Mouse (Mus musculus) heart, embryonic 11.5 days (tissue): ENCODE measurements around the gene Babam1. TPM values are rescaled to one million over a fixed set of nuclear protein-coding genes. Genes with fewer than 3 reads are reported as not detected.

ENCODE experiments used
- ATAC-seq: fragments of 200-750 bp; cut with Nextera tagmentation; replicated peaks from 2 replicates; pipeline ENCODE4 v1.8.0; 2017; ENCODE audit warnings: moderate library complexity; ENCODE audit not compliant: insufficient number of reproducible peaks, low FRiP score, low TSS enrichment
- H3K27ac ChIP-seq: fragments of 300-500 bp; sonication (generic); 2 replicates; pipeline ENCODE4 v1.5.1; 2014; ENCODE audit warnings: mild to moderate bottlenecking, low read depth, low read length
- H3K27me3 ChIP-seq: fragments of 300-500 bp; sonication (generic); 2 replicates; pipeline ENCODE4 v1.6.1; 2014; ENCODE audit warnings: mild to moderate bottlenecking, low read length, mixed read lengths; ENCODE audit not compliant: control insufficient read depth, insufficient read depth
- H3K36me3 ChIP-seq: fragments of 300-500 bp; sonication (generic); 2 replicates; pipeline ENCODE4 v1.6.1; 2014; ENCODE audit warnings: mild to moderate bottlenecking, low read length, moderate library complexity, mixed read lengths; ENCODE audit not compliant: control insufficient read depth, insufficient read depth
- H3K4me1 ChIP-seq: fragments of 300-500 bp; sonication (generic); 2 replicates; pipeline ENCODE4 v1.6.1; 2014; ENCODE audit warnings: low read length; ENCODE audit not compliant: control insufficient read depth, insufficient read depth
- H3K4me2 ChIP-seq: fragments of 300-500 bp; sonication (generic); 2 replicates; pipeline ENCODE4 v1.6.1; 2014; ENCODE audit warnings: mild to moderate bottlenecking, moderate library complexity
- H3K4me3 ChIP-seq: fragments of 300-500 bp; sonication (generic); 2 replicates; pipeline ENCODE4 v1.5.1; 2014; ENCODE audit warnings: low read depth, low read length
- H3K9ac ChIP-seq: fragments of 300-500 bp; sonication (generic); 2 replicates; pipeline ENCODE4 v1.6.1; 2014; ENCODE audit warnings: mild to moderate bottlenecking, low read depth, low read length, moderate library complexity
- H3K9me3 ChIP-seq: fragments of 300-500 bp; sonication (generic); replicated peaks from 2 replicates; pipeline ENCODE4 v1.6.1; 2016; ENCODE audit warnings: low read length; ENCODE audit not compliant: control insufficient read depth
- WGBS: fragments of 180-500 bp; shearing (Covaris S2); extraction: QIAGEN DNeasy Blood & Tissue Kit; methylation state at CpG from one replicate; pipeline ENCODE4 v1.1.7; 2014; ENCODE audit not compliant: insufficient replicate concordance; 5-methylcytosine and 5-hydroxymethylcytosine counted together
- polyA plus RNA-seq: library from polyadenylated mRNA; unstranded; fragments of >200 nt; fragmentation: Nextera tagmentation; extraction: Ambion mirVana; gene quantifications from 2 replicates; pipeline ENCODE4 v1.2.1, GENCODE M21; 2014

Babam1 gene
- polyA plus RNA-seq, 1 experiment from 2014 or later, result 89.6 TPM

GRCm38 (mm10) chr8:71452669-71453068, 56.0 kb downstream of the Babam1 start:
- WGBS, result 49% methylated on average over 2 of the region's 2 CpGs
- H3K36me3 ChIP-seq, result no peaks in the 10 kb centered on the region
- H3K4me1 ChIP-seq, result no peaks in the 10 kb centered on the region
- H3K4me2 ChIP-seq, result no peak overlapping the region
- no peaks in the 10 kb centered on the region for H3K9me3 ChIP-seq
- ATAC-seq, result no peak
- H3K27me3 ChIP-seq, result peaks cover 4% of the 10 kb centered on the region; the same call in 1 of the 2 replicates
- H3K4me3 ChIP-seq, result no peak overlapping the region
- no peak overlapping the region for H3K9ac ChIP-seq
- H3K27ac ChIP-seq, result no peak overlapping the region

Other genes starting within 250 kb of the Babam1 start
- 15.1 and 23.3 TPM in 2 replicates for gene Myo9b, start 124.1 kb upstream of the Babam1 start, polyA plus RNA-seq
- 113 and 116 TPM in 2 replicates for gene Haus8, start 123.9 kb upstream of the Babam1 start, polyA plus RNA-seq
- gene Use1, start 30.0 kb upstream of the Babam1 start, polyA plus RNA-seq, result 73.3 and 80.7 TPM in 2 replicates
- 2.7 and 2.9 TPM in 2 replicates for gene Ocel1, start 25.6 kb upstream of the Babam1 start, polyA plus RNA-seq
- 45.7 and 47.2 TPM in 2 replicates for gene Nr2f6, start 14.9 kb upstream of the Babam1 start, polyA plus RNA-seq
- gene Ushbp1, start 1.1 kb upstream of the Babam1 start, polyA plus RNA-seq, result 3.0 and 4.3 TPM in 2 replicates
- 21.2 and 23.0 TPM in 2 replicates for gene Ankle1, start 9.1 kb downstream of the Babam1 start, polyA plus RNA-seq
- 17.0 and 20.4 TPM in 2 replicates for gene Abhd8, start 66.8 kb downstream of the Babam1 start, polyA plus RNA-seq
- gene Mrpl34, start 68.1 kb downstream of the Babam1 start, polyA plus RNA-seq, result 163 and 169 TPM in 2 replicates
- 95.9 and 102 TPM in 2 replicates for gene Dda1, start 72.3 kb downstream of the Babam1 start, polyA plus RNA-seq
- gene Ano8, start 89.1 kb downstream of the Babam1 start, polyA plus RNA-seq, result 0.90 and 1.4 TPM in 2 replicates
- gene Gtpbp3, start 91.2 kb downstream of the Babam1 start, polyA plus RNA-seq, result 4.8 and 5.3 TPM in 2 replicates
- gene Plvap, start 114.9 kb downstream of the Babam1 start, polyA plus RNA-seq, result 148 and 170 TPM in 2 replicates
- gene Ccdc194, start 128.8 kb downstream of the Babam1 start, polyA plus RNA-seq, result 0.55 and 1.3 TPM in 2 replicates
- 4.2 and 17.4 TPM in 2 replicates for gene Bst2, start 140.6 kb downstream of the Babam1 start, polyA plus RNA-seq
- 59.7 and 63.3 TPM in 2 replicates for gene Mvb12a, start 146.1 kb downstream of the Babam1 start, polyA plus RNA-seq
- 0.21 and 0.35 TPM in 2 replicates for gene Tmem221, start 162.0 kb downstream of the Babam1 start, polyA plus RNA-seq
- not detected in 2 replicates for gene Nxnl1, start 169.7 kb downstream of the Babam1 start, polyA plus RNA-seq
- 9.2 and 10.8 TPM in 2 replicates for gene Slc27a1, start 172.0 kb downstream of the Babam1 start, polyA plus RNA-seq
- gene Pgls, start 195.3 kb downstream of the Babam1 start, polyA plus RNA-seq, result 184 and 194 TPM in 2 replicates
- 1.9 and 2.0 TPM in 2 replicates for gene Fam129c, start 200.8 kb downstream of the Babam1 start, polyA plus RNA-seq
- 47.8 and 55.6 TPM in 2 replicates for gene Colgalt1, start 214.1 kb downstream of the Babam1 start, polyA plus RNA-seq